Mouse (Mus musculus) olfactory bulb, adult 2 months (tissue): ENCODE measurements around the gene Hoxd12. TPM values are rescaled to one million over a fixed set of nuclear protein-coding genes. Genes with fewer than 3 reads are reported as not detected.

Experiments used
- H3K27ac ChIP-seq: fragments of 200-500 bp; 2 replicates; pipeline ENCODE4 v1.5.1; 2012; ENCODE audit warnings: low read depth, low read length; ENCODE audit not compliant: insufficient read depth
- H3K4me1 ChIP-seq: fragments of 200-500 bp; 2 replicates; pipeline ENCODE4 v1.6.1; 2012; ENCODE audit warnings: low read length; ENCODE audit not compliant: control insufficient read depth, insufficient read depth
- H3K4me3 ChIP-seq: fragments of 200-500 bp; 2 replicates; pipeline ENCODE4 v1.5.1; 2012; ENCODE audit warnings: mild to moderate bottlenecking, low read depth, low read length, moderate library complexity; ENCODE audit not compliant: insufficient read depth
- CTCF ChIP-seq: fragments of 200-500 bp; IDR thresholded peaks from 2 replicates; pipeline ENCODE4 v1.5.1; 2012; ENCODE audit warnings: low read depth, mild to moderate bottlenecking, low read length, moderate library complexity; ENCODE audit not compliant: insufficient read depth
- POLR2A ChIP-seq: fragments of 200-500 bp; IDR thresholded peaks from 2 replicates; pipeline ENCODE4 v1.6.1; 2012; ENCODE audit warnings: mild to moderate bottlenecking, low read depth, low read length, moderate library complexity; ENCODE audit not compliant: insufficient read depth
- WGBS: fragments of 180-500 bp; shearing (Covaris S2); methylation state at CpG from one replicate; pipeline ENCODE4 v1.1.7; 2018; 5-methylcytosine and 5-hydroxymethylcytosine counted together
- polyA plus RNA-seq: library from polyadenylated mRNA; stranded (reverse); fragments of >200 nt; gene quantifications from 2 replicates; pipeline ENCODE4 v1.2.4, GENCODE M21; 2012; ENCODE audit warnings: low replicate concordance; ENCODE audit not compliant: missing spikeins, insufficient read depth, insufficient read length

Gene Hoxd12
- polyA plus RNA-seq, 1 experiment, result not detected

GRCm38 (mm10) chr2:74678891-74679595 is 4.2 kb downstream of the Hoxd12 start, which contains the start of gene Hoxd11:
TSS of gene Hoxd11 (plus strand) at chr2:74679557.
- Histone ChIP-seq H3K27ac (no peak within 1 kb of the TSS), H3K4me3 (no peak within 1 kb of the TSS), H3K4me1 (no peaks in the 10 kb centered on the region)
- no peak for TF ChIP-seq POLR2A
- 4% methylated on average over 15 of the region's 15 CpGs for WGBS

- WGBS, result 1% methylated on average over 26 of the region's 26 CpGs
- H3K27ac ChIP-seq, result no peak overlapping the region
- no peak overlapping the region for H3K4me3 ChIP-seq
- TF ChIP-seq POLR2A, result no peak
- no peak for TF ChIP-seq CTCF
- H3K4me1 ChIP-seq, result no peaks in the 10 kb centered on the region
Observed at GRCm38 (mm10) chr2:74679596-74679971, 4.8 kb downstream of the Hoxd12 start.

- Histone ChIP-seq H3K4me3 (no peak overlapping the region), H3K27ac (no peak overlapping the region), H3K4me1 (no peaks in the 10 kb centered on the region)
- no peak for TF ChIP-seq POLR2A
- 2% methylated on average over 23 of the region's 23 CpGs for WGBS
Observed at GRCm38 (mm10) chr2:74679980-74680379, 5.2 kb downstream of the Hoxd12 start.

- 3% methylated on average over 21 of the region's 21 CpGs for WGBS
- no peak overlapping the region for H3K27ac ChIP-seq
- H3K4me1 ChIP-seq, result no peaks in the 10 kb centered on the region
- TF ChIP-seq CTCF, result no peak
- no peak overlapping the region for H3K4me3 ChIP-seq
Observed at GRCm38 (mm10) chr2:74680561-74681398, 6.0 kb downstream of the Hoxd12 start.

- TF ChIP-seq POLR2A, result no peak
- no peak for TF ChIP-seq CTCF
- Histone ChIP-seq H3K4me1 (no peaks in the 10 kb centered on the region), H3K27ac (no peak overlapping the region), H3K4me3 (no peak overlapping the region)
- WGBS, result 2% methylated on average over 78 of the region's 78 CpGs
Observed at GRCm38 (mm10) chr2:74681594-74682531, 7.0 kb downstream of the Hoxd12 start.

- no peak overlapping the region for H3K27ac ChIP-seq
- H3K4me1 ChIP-seq, result no peaks in the 10 kb centered on the region
- 2% methylated on average over 51 of the region's 51 CpGs for WGBS
- TF ChIP-seq POLR2A (no peak), CTCF (no peak)
- H3K4me3 ChIP-seq, result no peak overlapping the region
Observed at GRCm38 (mm10) chr2:74682796-74683195, 8.0 kb downstream of the Hoxd12 start.

- Histone ChIP-seq H3K4me3 (no peak overlapping the region), H3K27ac (no peak overlapping the region), H3K4me1 (no peaks in the 10 kb centered on the region)
- 3% methylated on average over 18 of the region's 18 CpGs for WGBS
- TF ChIP-seq CTCF (no peak), POLR2A (no peak)
Observed at GRCm38 (mm10) chr2:74683471-74683951, 8.7 kb downstream of the Hoxd12 start.

GRCm38 (mm10) chr2:74684106-74684505 is 9.3 kb downstream of the Hoxd12 start:
- WGBS, result 5% methylated on average over 12 of the region's 12 CpGs
- no peak overlapping the region for H3K4me3 ChIP-seq
- no peaks in the 10 kb centered on the region for H3K4me1 ChIP-seq
- TF ChIP-seq CTCF, result no peak
- TF ChIP-seq POLR2A, result no peak
- H3K27ac ChIP-seq, result no peak overlapping the region
